Mouse (Mus musculus) thymus, adult 2 months (tissue): ENCODE data around the gene Stx8.

Source experiments
- CTCF ChIP-seq: fragments of 200-500 bp; IDR thresholded peaks from 2 replicates; pipeline ENCODE4 v1.5.1; 2012; ENCODE audit warnings: mild to moderate bottlenecking, control low read depth, low read length, moderate library complexity, borderline replicate concordance; ENCODE audit not compliant: control insufficient read depth, poor library complexity, insufficient read depth; ENCODE audit errors: extremely low read depth
- POLR2A ChIP-seq: fragments of 200-500 bp; IDR thresholded peaks from 2 replicates; pipeline ENCODE4 v1.6.1; 2012; ENCODE audit warnings: mild to moderate bottlenecking, low read length, control low read depth, moderate library complexity; ENCODE audit not compliant: control insufficient read depth, poor library complexity, insufficient read depth; ENCODE audit errors: extremely low read depth

GRCm38 (mm10) chr11:68244254-68244991 lies 278.4 kb downstream of the Stx8 start:
- TF ChIP-seq CTCF, result no peak
- no peak for TF ChIP-seq POLR2A
